Mouse (Mus musculus) bone marrow macrophage, adult 2 months (primary cell): ENCODE data around the gene Tectb. TPM values are rescaled to one million over a fixed set of nuclear protein-coding genes. Genes with fewer than 3 reads are reported as not detected.

Experiments
- H3K27ac ChIP-seq: 2 replicates; pipeline ENCODE4 v1.5.1; 2012; ENCODE audit warnings: low read depth, low read length; ENCODE audit not compliant: insufficient read depth
- H3K4me1 ChIP-seq: 2 replicates; pipeline ENCODE4 v1.6.1; 2012; ENCODE audit warnings: low read length; ENCODE audit not compliant: control insufficient read depth, insufficient read depth
- H3K4me3 ChIP-seq: 2 replicates; pipeline ENCODE4 v1.5.1; 2012; ENCODE audit warnings: mild to moderate bottlenecking, low read length, moderate library complexity; ENCODE audit not compliant: insufficient read depth
- CTCF ChIP-seq: IDR thresholded peaks from 2 replicates; pipeline ENCODE4 v1.5.1; 2012; ENCODE audit warnings: low read depth, mild to moderate bottlenecking, low read length, moderate library complexity
- POLR2A ChIP-seq: IDR thresholded peaks from 2 replicates; pipeline ENCODE4 v1.6.1; 2012; ENCODE audit warnings: mild to moderate bottlenecking, low read depth, low read length, borderline replicate concordance
- polyA plus RNA-seq: library from polyadenylated mRNA; stranded (reverse); fragments of >200 nt; gene quantifications from 2 replicates; pipeline ENCODE4 v1.2.4, GENCODE M21; 2012; ENCODE audit not compliant: missing spikeins, insufficient read depth, insufficient read length

Tectb gene
- polyA plus RNA-seq, 1 experiment = not detected

DNA sequence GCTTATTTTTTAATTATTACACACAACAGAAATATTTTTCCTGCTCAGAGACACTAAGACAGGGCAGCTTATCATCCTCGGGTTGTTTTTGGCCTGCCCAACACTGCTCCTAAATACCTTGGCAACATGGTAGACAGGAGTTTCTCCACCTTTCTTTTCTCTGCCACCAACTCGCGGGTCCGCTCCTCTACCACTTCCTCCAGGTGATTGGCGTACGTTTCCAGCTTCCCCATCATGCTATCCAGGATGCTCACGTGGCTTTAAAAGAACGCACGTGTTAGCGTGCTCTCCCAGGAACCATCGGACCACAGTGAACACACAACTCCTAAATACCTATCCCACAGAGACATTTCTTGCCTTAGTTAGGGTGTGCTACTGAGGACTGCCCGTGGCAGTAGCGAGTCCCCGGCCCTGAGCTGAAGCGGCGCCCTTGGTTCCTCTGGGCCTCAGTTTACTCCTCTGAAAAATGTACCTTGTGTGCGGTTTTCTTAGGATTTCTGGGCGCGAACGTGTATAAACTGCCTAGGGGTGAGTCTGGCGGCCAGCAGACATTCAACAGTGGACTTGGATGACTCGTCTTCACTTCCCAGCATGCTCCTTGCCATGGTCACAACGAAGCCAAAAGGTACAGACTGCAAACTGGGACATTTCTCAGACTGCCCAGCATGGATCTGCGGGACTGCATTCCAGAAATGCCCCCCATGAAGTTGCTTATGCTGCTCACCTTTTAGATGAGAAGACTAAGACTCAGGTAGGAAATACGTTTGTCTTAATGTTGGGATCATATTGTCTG lies 27.4 kb downstream of the Tectb start:
- Histone ChIP-seq H3K27ac (no peak overlapping the region), H3K4me3 (no peak overlapping the region), H3K4me1 (no peaks in the 10 kb centered on the region)
- TF ChIP-seq CTCF (no peak), POLR2A (no peak)

GRCm38 (mm10) chr19:55208654-55209053 lies 28.1 kb downstream of the Tectb start:
- no peak for TF ChIP-seq CTCF
- Histone ChIP-seq H3K4me3 (no peak overlapping the region), H3K27ac (no peak overlapping the region), H3K4me1 (no peaks in the 10 kb centered on the region)

- no peak overlapping the region for H3K27ac ChIP-seq
Measured at GRCm38 (mm10) chr19:55209084-55209483, 28.6 kb downstream of the Tectb start.

DNA sequence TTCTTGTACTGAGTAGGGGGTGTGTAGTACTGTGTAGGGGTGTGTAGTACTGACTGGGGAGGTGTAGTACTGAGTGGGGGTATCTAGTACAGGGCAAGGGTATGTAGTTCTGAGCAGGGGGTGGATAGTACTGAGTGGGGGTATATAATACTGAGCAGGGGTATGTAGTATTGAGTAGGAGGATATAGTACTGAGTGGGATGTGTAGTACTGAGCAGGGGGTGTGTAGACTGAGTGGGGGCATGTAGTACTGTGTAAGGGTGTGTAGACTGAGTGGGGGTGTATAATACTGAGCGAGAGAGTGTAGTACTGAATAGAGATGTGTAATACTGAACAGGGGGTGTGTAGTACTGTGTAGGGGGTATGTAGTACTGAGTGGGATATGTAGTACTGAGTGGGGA lies 31.2 kb downstream of the Tectb start:
- no peaks in the 10 kb centered on the region for H3K4me1 ChIP-seq
- TF ChIP-seq CTCF (no peak), POLR2A (no peak)
- H3K4me3 ChIP-seq = no peak overlapping the region
- H3K27ac ChIP-seq = no peak overlapping the region

More at GRCm38 (mm10) chr19:55209084-55209483, 28.6 kb downstream of the Tectb start:
- TF ChIP-seq POLR2A (no peak), CTCF (no peak)
- Histone ChIP-seq H3K4me3 (no peak overlapping the region), H3K4me1 (no peaks in the 10 kb centered on the region)

DNA sequence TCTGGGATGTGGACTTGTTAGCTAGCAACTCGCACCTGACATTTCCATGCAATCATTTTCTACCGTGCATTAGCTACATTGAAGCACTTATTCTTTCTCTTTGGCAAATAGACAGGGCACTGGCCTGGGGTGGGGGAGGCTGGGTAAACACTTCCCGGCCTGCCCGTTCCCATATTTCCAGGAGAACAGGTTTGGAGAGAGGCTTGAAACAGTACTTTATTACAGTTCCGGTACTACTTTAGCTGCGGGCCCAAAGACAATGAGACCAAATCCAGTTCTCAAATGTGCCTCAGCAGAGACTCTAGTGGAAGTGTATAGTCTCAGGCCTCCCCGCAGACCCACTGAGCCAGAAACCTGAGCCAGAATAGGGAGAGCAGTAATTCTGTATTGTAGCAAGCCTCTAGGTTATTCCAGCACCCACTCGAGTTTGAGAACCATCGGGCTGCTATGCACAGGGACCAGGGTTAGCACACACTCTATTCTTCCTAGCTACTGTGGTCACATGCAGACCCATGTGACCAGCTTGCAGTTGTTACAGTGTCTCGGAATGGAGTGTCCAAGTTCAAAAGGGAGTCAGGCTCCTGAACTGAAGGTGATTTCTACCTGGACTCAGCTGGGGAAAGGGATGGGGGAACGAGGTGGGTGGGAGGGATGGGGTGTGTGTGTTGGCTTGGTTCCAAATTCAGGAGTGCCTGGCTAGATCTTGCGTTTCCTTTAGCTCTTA lies 33.2 kb downstream of the Tectb start:
- Histone ChIP-seq H3K4me1 (peaks cover 2% of the 10 kb centered on the region; the same call in 1 of the 2 replicates), H3K4me3 (no peak overlapping the region), H3K27ac (no peak overlapping the region)
- TF ChIP-seq CTCF (no peak), POLR2A (no peak)

- H3K4me3 ChIP-seq = no peak overlapping the region
- no peak overlapping the region for H3K27ac ChIP-seq
- H3K4me1 ChIP-seq = peaks cover 2% of the 10 kb centered on the region; the same call in 1 of the 2 replicates
- TF ChIP-seq CTCF (no peak), POLR2A (no peak)
Measured at GRCm38 (mm10) chr19:55216876-55217275, 36.3 kb downstream of the Tectb start.

- H3K4me1 ChIP-seq = peaks cover 2% of the 10 kb centered on the region; the same call in 1 of the 2 replicates
- no peak for TF ChIP-seq CTCF
- no peak overlapping the region for H3K27ac ChIP-seq
- no peak overlapping the region for H3K4me3 ChIP-seq
Measured at GRCm38 (mm10) chr19:55217365-55217764, 36.8 kb downstream of the Tectb start.

DNA sequence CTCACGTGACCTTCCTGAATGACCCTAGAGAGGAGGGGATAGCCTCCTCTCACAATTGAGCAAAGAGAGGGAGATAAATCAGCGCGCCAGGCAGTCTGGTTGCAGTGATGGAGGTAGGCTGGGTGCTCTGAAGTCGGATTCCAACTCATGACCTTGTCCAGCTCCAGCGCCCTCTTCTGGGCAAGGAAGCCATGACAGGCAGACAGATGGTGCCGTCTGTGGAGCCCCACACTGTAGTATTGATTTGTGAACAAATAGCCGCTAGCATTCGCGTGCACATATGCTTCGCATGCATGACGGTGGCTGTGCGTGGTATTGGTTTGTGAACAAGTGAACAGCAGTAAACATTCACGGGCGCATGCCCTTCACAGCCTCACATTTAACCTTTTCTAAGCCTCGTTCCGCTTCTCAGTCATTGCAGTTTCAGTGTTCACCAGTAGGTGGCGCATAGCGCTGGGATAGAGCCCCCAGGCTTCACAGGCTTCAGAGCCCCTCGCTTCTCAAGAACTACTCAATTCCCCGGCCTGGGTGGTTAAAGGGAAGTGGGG lies 37.7 kb downstream of the Tectb start:
- Histone ChIP-seq H3K4me3 (peak overlapping the region; percentile 72), H3K4me1 (peaks cover 2% of the 10 kb centered on the region; the same call in 1 of the 2 replicates), H3K27ac (no peak overlapping the region)
- peak; percentile 99 for TF ChIP-seq CTCF
- no peak for TF ChIP-seq POLR2A

GRCm38 (mm10) chr19:55218741-55219221 lies 38.2 kb downstream of the Tectb start:
- H3K4me3 ChIP-seq = peak overlapping the region; percentile 72
- TF ChIP-seq POLR2A (no peak), CTCF (no peak)
- H3K27ac ChIP-seq = no peak overlapping the region
- peaks cover 2% of the 10 kb centered on the region; the same call in 1 of the 2 replicates for H3K4me1 ChIP-seq

DNA sequence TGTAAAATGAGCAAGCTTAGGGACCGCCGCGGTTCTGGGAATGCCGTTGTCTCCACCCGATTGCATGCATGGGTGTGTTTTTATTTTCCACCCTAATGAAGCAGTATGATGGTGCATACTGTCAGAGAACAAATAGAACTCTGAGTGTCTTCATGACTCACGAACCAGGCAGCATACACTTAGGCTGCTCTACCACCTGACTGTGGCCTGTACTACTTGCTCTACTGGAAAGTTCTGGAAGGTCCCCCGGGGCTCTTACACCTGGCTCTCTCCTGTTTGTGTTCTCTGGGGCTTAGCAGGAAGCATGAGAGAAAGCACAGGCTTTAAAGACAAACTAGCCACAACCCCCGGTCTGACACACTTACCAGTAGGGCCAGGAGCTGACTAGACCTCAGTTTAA lies 38.8 kb downstream of the Tectb start:
- H3K4me1 ChIP-seq = peaks cover 2% of the 10 kb centered on the region; the same call in 1 of the 2 replicates
- no peak overlapping the region for H3K4me3 ChIP-seq
- TF ChIP-seq POLR2A = no peak
- TF ChIP-seq CTCF = no peak; the same call in 1 of the 2 replicates
- no peak overlapping the region for H3K27ac ChIP-seq

DNA sequence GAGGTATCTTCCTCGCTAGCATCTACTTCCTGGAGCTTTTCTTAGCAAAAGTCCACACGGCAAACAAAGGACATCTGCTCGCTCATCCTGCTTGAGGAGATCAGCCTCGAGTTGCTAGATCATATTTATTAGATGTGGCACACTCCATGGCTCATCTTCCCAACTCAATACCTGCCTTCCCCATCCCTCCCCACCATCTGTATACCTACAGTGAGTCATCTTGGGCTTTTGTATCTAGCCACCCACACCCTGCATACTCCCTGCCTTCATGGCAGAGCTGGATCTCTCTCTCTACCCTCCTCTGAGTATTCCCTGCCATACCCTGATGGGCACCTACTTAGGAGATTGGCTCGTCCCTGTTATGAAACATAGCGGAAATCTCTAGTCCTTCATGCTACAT lies 40.7 kb downstream of the Tectb start:
- Histone ChIP-seq H3K4me1 (peaks cover 2% of the 10 kb centered on the region; the same call in 1 of the 2 replicates), H3K4me3 (no peak overlapping the region), H3K27ac (no peak overlapping the region)
- TF ChIP-seq POLR2A = no peak
- TF ChIP-seq CTCF = no peak
